Mouse (Mus musculus): ENCODE measurements at regions not wholly inside any gene's neighbourhood (a gene's known extent, or its start where the extent isn't known, plus 50 kb on each side); places are given as distances from the start of the nearest gene placed in this dataset.

- ATAC-seq (ENCODE audit: extremely low read depth, insufficient number of reproducible peaks, low FRiP score, poor library complexity, severe bottlenecking) = no peak
Observed at GRCm38 (mm10) chr12:35429473-35429872, 105.4 kb downstream of the Ahr start.

- ATAC-seq (ENCODE audit: extremely low read depth, insufficient number of reproducible peaks, low FRiP score, poor library complexity, severe bottlenecking) = no peak
Observed at GRCm38 (mm10) chr12:35419206-35419605, 115.6 kb downstream of the Ahr start.

- peak; percentile 53 for ATAC-seq (ENCODE audit: extremely low read depth, insufficient number of reproducible peaks, low FRiP score, poor library complexity, severe bottlenecking)
Observed at GRCm38 (mm10) chr12:35417943-35418342, 116.9 kb downstream of the Ahr start.

- no peak for ATAC-seq (ENCODE audit: extremely low read depth, insufficient number of reproducible peaks, low FRiP score, poor library complexity, severe bottlenecking)
Observed at GRCm38 (mm10) chr12:35416583-35416982, 118.3 kb downstream of the Ahr start.

GRCm38 (mm10) chr12:35412715-35413114, 122.1 kb downstream of the Ahr start:
- ATAC-seq (ENCODE audit: extremely low read depth, insufficient number of reproducible peaks, low FRiP score, poor library complexity, severe bottlenecking) = no peak

GRCm38 (mm10) chr12:35408461-35408860, 126.4 kb downstream of the Ahr start:
- ATAC-seq (ENCODE audit: extremely low read depth, insufficient number of reproducible peaks, low FRiP score, poor library complexity, severe bottlenecking) = no peak

GRCm38 (mm10) chr12:35408044-35408443, 126.8 kb downstream of the Ahr start:
- no peak for ATAC-seq (ENCODE audit: extremely low read depth, insufficient number of reproducible peaks, low FRiP score, poor library complexity, severe bottlenecking)

GRCm38 (mm10) chr12:35401853-35402252, 133.0 kb downstream of the Ahr start:
- ATAC-seq (ENCODE audit: extremely low read depth, insufficient number of reproducible peaks, low FRiP score, poor library complexity, severe bottlenecking) = no peak

GRCm38 (mm10) chr12:35401219-35401618, 133.6 kb downstream of the Ahr start:
- no peak for ATAC-seq (ENCODE audit: extremely low read depth, insufficient number of reproducible peaks, low FRiP score, poor library complexity, severe bottlenecking)

- no peak for ATAC-seq (ENCODE audit: extremely low read depth, insufficient number of reproducible peaks, low FRiP score, poor library complexity, severe bottlenecking)
Observed at GRCm38 (mm10) chr12:35395211-35395610, 139.6 kb downstream of the Ahr start.

GRCm38 (mm10) chr12:35392111-35392510, 142.7 kb downstream of the Ahr start:
- ATAC-seq (ENCODE audit: extremely low read depth, insufficient number of reproducible peaks, low FRiP score, poor library complexity, severe bottlenecking) = no peak

- no peak for ATAC-seq (ENCODE audit: extremely low read depth, insufficient number of reproducible peaks, low FRiP score, poor library complexity, severe bottlenecking)
Observed at GRCm38 (mm10) chr12:35390266-35390665, 144.6 kb downstream of the Ahr start.

GRCm38 (mm10) chr12:35389839-35390238, 145.0 kb downstream of the Ahr start:
- no peak for ATAC-seq (ENCODE audit: extremely low read depth, insufficient number of reproducible peaks, low FRiP score, poor library complexity, severe bottlenecking)

GRCm38 (mm10) chr12:35384211-35384610, 150.6 kb downstream of the Ahr start:
- ATAC-seq (ENCODE audit: extremely low read depth, insufficient number of reproducible peaks, low FRiP score, poor library complexity, severe bottlenecking) = no peak

GRCm38 (mm10) chr12:35377266-35377665, 157.6 kb downstream of the Ahr start:
- no peak for ATAC-seq (ENCODE audit: extremely low read depth, insufficient number of reproducible peaks, low FRiP score, poor library complexity, severe bottlenecking)

- no peak for ATAC-seq (ENCODE audit: extremely low read depth, insufficient number of reproducible peaks, low FRiP score, poor library complexity, severe bottlenecking)
Observed at GRCm38 (mm10) chr12:35376365-35376764, 158.5 kb downstream of the Ahr start.

GRCm38 (mm10) chr12:35357901-35358300, 176.9 kb downstream of the Ahr start:
- no peak for ATAC-seq (ENCODE audit: extremely low read depth, insufficient number of reproducible peaks, low FRiP score, poor library complexity, severe bottlenecking)

- 0 out of 2 replicates have a peak, but pooled peaks have one; percentile 39 for ATAC-seq (ENCODE audit: extremely low read depth, insufficient number of reproducible peaks, low FRiP score, poor library complexity, severe bottlenecking)
Observed at GRCm38 (mm10) chr12:35338191-35338954, 196.5 kb downstream of the Ahr start.

- no peak for ATAC-seq (ENCODE audit: extremely low read depth, insufficient number of reproducible peaks, low FRiP score, poor library complexity, severe bottlenecking)
Observed at GRCm38 (mm10) chr12:35336314-35336713, 198.5 kb downstream of the Ahr start.

- no peak for ATAC-seq (ENCODE audit: extremely low read depth, insufficient number of reproducible peaks, low FRiP score, poor library complexity, severe bottlenecking)
Observed at GRCm38 (mm10) chr12:35334344-35335075, 200.3 kb downstream of the Ahr start.
